Mouse (Mus musculus): ENCODE measurements around the gene Canx. TPM values are rescaled to one million over a fixed set of nuclear protein-coding genes. Genes with fewer than 3 reads are reported as not detected.

The Canx gene
- total RNA-seq, 2 experiments from 2014 or later = 425 to 428 TPM

- DNase-seq = no peak
Observed at GRCm38 (mm10) chr11:50275568-50276151, 49.8 kb downstream of the Canx start.

GRCm38 (mm10) chr11:50275077-50275476 lies 50.4 kb downstream of the Canx start:
- no peak for DNase-seq

DNA sequence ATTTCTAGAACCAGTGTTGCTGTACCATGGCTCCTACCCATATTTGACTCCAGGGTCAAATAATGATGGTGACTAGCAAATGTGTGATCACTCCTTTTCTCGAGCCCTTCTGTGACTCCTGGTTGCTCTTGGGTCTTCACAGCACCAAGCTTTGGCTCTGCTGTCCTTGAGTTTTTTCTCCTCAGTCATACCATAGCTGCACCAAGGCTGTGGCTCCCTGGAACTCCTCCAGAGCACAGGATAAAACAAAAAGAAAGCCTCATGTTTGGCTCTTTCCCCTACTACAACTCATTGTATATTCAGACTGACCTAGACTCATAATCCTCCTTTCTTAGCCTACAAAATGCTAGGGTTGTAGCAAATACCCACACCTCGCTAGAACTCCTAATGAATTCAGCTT lies 52.7 kb downstream of the Canx start:
- DNase-seq = no peak

DNA sequence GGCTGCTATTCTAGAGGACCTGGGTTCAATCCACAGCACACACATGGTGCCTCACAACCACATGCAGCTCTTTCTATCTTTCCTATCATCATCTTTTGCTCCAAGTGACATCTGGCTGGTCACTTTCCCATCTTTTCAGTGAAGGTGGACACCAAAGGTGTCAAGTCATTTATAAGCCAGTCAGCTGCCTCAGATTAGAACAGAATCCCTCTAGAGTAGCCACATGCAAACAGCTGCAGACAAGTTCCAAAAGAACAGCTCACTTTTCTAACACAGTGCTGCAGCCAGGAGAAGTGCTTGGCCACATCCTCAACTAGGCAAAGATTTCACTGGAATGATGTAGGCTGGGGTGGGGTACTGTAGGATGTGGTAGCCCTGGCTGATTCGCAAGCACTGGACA lies 55.6 kb downstream of the Canx start:
- no peak for DNase-seq

DNA sequence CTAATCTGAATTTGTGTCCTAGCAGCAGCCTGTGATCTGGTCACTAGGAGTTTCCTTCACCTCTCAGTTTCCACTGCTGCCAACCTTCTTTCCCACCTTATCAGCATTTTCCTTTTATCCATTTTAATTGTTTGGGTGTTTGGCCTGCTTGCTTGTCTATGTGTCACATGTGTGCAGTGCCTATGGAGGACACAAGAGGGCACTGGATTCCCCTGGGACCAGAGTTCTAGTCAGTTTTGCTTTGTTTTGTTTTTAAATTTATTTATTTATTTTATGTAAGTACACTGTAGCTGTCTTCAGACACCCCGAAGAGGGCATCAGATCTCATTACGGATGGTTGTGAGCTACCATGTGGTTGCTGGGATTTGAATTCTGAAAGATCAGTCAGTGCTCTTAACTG lies 56.3 kb downstream of the Canx start:
- DNase-seq = no peak

- no peak for DNase-seq
Observed at GRCm38 (mm10) chr11:50266997-50267396, 58.5 kb downstream of the Canx start.

GRCm38 (mm10) chr11:50265931-50266330 lies 59.5 kb downstream of the Canx start:
- no peak for DNase-seq

GRCm38 (mm10) chr11:50263198-50263597 lies 62.3 kb downstream of the Canx start:
- DNase-seq = no peak

DNA sequence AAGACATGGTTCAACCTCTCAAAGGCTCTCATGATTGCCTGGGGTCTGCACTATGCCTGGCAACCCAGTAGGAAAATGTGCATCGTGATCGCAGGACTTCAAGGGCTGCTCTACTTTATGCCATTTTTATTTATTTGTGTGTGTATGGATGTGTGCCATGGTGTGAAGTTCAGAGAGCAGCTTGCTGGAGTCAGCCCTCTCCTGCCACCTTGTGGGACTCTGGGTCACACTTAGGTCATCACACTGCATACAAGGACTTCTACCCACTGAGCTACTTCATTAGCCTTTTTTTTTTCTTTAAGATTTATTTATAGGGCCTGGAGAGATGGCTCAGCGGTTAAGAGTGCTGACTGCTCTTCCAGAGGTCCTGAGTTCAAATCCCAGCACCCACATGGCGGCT lies 63.5 kb downstream of the Canx start:
- DNase-seq = no peak

DNA sequence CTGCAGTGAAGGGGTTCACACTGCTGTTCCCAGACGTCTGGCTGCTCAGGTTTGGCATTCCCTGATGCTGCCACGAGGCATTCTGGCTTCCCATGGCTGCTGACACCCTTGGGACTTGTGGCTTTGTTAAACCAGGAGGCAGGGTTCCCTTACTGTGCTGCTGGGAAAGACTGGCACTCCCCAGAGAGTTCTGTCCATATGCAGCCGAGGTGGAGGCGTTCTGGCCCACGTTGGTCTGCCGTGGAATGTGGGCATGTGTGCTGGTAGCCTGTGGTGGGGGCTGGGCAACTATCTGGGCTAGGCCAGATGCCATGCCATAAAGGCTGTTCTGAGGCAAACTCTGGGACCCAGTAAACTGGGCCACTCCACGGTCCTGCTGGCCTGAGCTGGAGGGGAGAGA lies 67.2 kb downstream of the Canx start:
- peak in 1 of 2 experiments; percentile 48 for DNase-seq

DNA sequence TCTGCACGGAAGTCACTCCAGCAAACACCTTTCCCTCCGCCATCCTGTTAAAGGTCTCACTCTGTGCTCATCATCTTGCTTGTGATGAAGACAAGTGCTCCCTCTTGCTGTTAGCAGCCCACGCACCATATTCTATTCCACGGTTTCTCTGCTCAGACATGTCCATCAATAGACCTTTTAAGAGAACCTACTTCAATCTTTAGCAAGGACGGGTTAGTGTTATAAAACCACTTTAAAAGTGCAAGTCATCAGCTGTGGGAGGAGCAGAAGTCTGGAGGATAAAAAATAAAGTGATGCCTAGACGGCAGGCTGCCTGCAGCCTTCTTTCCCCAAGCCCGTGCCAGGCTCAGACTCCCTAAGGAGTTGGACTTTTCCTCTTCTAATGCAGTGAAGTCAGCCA lies 68.9 kb downstream of the Canx start:
- no peak for DNase-seq

- peak; percentile 68 to 74 for DNase-seq
Observed at GRCm38 (mm10) chr11:50254010-50254580, 71.4 kb downstream of the Canx start.

- no peak for DNase-seq
Observed at GRCm38 (mm10) chr11:50253393-50253792, 72.1 kb downstream of the Canx start.

- DNase-seq = no peak
Observed at GRCm38 (mm10) chr11:50252684-50253265, 72.7 kb downstream of the Canx start.

GRCm38 (mm10) chr11:50252166-50252565 lies 73.3 kb downstream of the Canx start:
- no peak for DNase-seq

DNA sequence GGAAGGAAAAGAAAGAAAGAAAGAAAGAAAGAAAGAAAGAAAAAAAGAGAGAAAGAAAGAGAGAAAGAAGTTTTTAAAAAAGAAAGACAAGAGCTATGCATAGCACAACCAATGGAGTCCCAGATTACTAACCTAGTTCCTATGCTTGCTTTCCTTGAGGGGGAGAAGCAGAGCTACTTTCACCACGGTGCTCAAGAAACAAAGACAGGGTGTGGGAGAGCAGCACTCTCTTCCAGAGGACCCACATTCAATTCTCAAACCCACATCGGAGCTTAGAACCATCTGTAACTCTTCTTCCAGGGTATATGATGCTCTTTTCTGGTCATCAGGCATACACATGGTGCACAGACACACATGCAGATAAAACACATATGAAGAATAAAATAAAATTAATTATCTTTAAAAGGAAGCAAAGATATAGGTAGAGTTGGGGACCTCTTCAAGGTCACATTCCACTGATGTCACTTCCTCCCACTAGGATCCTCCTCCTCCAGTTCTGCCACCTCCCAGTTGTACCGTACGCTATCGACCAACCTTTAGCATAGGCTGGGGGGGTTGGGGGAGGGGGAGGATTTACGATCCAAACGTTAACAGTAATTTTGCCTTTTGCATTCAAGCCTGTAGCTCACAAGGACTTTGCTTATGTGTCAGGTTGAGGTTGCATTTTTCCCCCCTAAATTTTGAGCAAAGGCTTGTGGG lies 76.9 kb downstream of the Canx start:
- DNase-seq = no peak

DNA sequence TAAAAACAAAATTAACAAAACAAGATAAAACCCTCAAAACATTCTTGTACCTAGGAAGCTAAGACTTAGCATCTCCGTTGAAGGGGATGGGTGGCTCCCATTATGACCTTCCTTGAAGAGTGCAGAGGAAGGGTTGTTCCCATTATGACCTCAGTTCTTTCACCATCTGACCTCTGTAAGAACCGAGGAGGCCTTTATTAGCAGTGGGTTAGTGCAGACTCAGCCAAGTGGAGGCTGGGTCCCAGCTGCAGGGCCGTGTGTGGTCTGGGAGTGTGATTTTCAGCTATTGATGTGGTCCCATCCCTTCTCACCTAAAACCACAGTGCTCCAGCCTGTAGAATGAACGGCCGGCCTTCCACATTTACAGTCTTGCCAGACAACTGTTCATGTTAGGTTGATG lies 80.2 kb downstream of the Canx start:
- DNase-seq = no peak

Small RNAs within 50 kb of the gene (microRNA-seq; reads per million reads assigned to microRNA genes)
- 0 reads per million in 2 experiments for gene Mir804

Other genes starting within 250 kb of the Canx start
- gene Tbc1d9b, start 194.3 kb downstream of the Canx start, total RNA-seq (2021) = 100 to 1,000 TPM; 102 to 104 TPM
- 10 to 100 TPM; 13.0 to 14.2 TPM for gene Mrnip, start 151.2 kb downstream of the Canx start, total RNA-seq (2021)
- gene Sqstm1, start 114.8 kb downstream of the Canx start, total RNA-seq (2021) = 100 to 1,000 TPM; 426 to 430 TPM
- 100 to 1,000 TPM in 1 of 2 experiments, 10 to 100 TPM in 1; 91.1 to 102 TPM for gene Mgat4b, start 114.8 kb downstream of the Canx start, total RNA-seq (2021)
- 1 to 10 TPM; 5.1 to 8.7 TPM for gene Ltc4s, start 87.1 kb downstream of the Canx start, total RNA-seq (2021)
- gene Maml1, start 33.4 kb downstream of the Canx start, total RNA-seq (2021) = 10 to 100 TPM in 1 of 2 experiments, 1 to 10 TPM in 1; 8.8 to 10.5 TPM
- gene Cby3, start 28.8 kb upstream of the Canx start, total RNA-seq (2021) = not detected
- gene Hnrnph1, start 51.3 kb upstream of the Canx start, total RNA-seq (2021) = 100 to 1,000 TPM; 303 to 325 TPM
- gene Rufy1, start 105.5 kb upstream of the Canx start, total RNA-seq (2021) = 10 to 100 TPM; 29.6 to 30.1 TPM

Data from layer of hippocampus, postnatal 36 days (tissue).